Mouse (Mus musculus): ENCODE results near the gene Olfr463. TPM values are rescaled to one million over a fixed set of nuclear protein-coding genes. Genes with fewer than 3 reads are reported as not detected.

Gene Olfr463
- not detected for total RNA-seq (2023)

DNA sequence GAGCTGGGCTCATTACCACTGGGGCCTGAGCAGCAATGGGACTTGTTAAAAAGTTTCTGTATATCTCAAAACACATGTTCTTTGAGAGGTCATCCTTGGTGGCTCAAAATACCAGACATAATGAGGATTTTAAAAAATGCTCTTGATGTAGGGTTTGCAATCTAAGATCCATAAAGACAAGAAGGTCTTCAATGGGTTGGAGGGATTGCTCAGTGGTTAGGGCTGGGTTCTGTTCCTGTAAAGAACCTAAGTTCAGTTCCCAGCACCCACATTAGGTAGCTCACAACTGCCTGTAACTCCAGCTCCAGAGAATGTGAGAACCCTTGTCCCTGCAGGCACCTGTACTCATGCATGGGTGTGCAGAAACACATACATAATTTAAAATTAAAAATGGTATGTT is at the start of gene Olfr463:
Gene Olfr463, minus strand, starts transcription at position 101 of the 400 bp plus-strand sequence.

DNA sequence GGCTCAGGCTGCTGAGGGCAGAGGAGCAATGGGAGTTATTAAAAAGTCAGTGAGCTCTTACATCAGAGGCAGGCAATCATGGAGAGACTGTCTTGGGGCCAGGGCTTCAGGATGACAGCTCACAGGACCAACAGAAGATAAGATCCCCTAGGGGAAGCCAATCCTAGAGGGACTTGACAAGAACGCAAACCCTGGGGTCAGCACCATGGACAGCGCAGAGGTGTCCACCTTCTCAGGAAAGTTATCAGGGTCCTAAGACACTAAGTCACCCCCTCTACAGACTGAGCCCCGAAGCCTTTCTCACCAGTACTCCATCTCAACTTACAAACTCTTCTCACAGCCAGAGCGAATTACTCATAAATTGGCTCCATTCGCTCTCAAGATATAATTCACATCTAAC is 23.8 kb upstream of the Olfr463 start, which contains the start of gene Olfr464:
Gene Olfr464, minus strand, starts transcription at position 2 of the 400 bp plus-strand sequence.

DNA sequence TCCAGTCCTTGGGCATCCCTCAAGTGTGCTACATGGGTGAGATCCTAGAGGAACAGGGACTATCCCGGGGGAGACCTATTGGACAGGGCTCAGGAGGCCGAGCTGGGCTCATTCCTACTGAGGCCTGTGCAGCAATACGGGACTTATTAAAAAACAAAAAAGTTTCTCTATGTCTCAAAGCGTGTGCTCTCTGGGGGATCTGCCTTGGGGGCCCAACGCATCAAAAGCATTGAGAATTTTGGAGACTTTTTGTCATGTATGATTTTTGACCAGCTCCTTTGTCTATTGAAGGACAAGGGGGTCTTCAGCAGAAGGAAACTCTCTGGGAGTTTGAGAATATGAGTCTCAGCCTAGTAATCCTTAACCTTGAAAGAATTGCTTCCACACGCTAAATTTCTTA is 5.0 kb downstream of the Olfr463 start, which contains the start of gene Olfr462:
Gene Olfr462, minus strand, starts transcription at position 101 of the 400 bp plus-strand sequence.

DNA sequence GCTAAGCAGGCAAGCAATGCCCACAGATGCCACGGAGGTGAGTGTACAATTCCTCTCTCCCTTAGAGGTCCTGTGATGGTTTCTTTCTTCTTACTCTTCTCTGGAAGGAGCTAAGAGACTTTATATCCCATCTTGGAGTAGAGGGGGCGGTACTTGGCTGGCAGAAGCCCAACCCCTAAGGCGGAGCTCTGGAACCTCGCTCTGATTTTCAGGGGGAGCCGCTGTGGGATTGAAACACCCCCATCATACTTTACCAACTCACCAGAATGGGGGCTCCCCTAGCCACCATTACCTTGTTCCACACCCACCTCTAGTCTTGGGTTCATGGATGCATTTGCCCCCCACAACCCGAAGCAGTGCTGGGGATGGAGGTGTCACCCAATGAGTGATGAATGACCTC is 21.8 kb downstream of the Olfr463 start, which contains the start of gene Epx:
Gene Epx, minus strand, starts transcription at position 101 of the 400 bp plus-strand sequence.

DNA sequence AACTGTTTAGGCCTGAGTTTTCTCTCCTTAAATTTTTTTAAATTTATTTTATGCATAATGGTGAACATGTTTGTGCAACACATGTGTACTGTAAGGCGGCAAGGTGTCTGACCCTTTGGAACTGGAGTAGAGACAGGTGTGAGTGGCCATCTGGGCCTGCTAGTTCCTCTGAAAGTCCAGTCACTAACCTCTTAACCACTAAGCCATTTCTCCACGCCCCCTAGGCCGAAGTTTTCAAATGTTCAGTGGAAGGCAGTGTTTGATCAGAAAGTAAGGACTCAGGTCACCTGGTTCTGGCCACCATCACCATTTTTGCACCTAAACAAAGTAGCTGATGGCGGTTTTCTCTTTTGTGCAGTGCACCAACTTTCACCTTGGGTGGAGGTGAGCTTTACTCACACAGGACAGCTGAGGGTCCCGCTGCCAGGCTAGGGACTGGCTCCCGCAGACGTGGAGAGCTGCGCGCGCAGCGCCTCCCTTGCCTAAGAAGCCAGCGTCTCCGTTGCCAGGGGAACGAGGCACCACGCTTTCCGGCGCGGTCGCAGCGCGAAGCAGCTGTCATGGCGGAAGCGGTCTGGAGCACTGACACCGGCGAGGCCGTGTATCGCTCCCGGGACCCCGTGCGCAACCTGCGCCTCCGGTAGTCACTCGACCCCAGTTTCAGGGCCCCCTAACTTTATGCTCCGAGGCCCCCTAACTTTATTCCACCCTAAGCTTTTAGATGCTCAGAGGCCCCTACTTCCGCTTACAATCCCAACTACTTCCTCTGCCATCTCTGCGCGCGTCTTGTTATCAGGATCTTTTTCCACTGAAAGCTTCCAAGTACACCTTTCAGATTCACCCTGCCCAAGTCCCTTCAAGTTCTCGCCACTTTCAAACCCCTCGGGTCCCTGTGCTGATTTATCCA is 44.2 kb downstream of the Olfr463 start, which contains the start of gene Mks1:
Gene Mks1, plus strand, starts transcription at position 526 of the 907 bp plus-strand sequence.

Other genes with a start within 250 kb of the Olfr463 start
- gene Rnf43, start 234.7 kb downstream of the Olfr463 start, total RNA-seq (2023) = 1 to 10 TPM in 1 of 2 experiments, under 1 TPM in 1; 0.88 to 3.1 TPM
- gene Supt4a, start 159.8 kb downstream of the Olfr463 start, total RNA-seq (2023) = 100 to 1,000 TPM; 111 to 117 TPM
- gene Tspoap1, start 136.8 kb downstream of the Olfr463 start, total RNA-seq (2023) = 10 to 100 TPM; 22.2 to 23.4 TPM
- gene Mpo, start 103.8 kb downstream of the Olfr463 start, total RNA-seq (2023) = 100 to 1,000 TPM; 914 to 936 TPM
- gene Lpo, start 69.1 kb downstream of the Olfr463 start, total RNA-seq (2023) = not detected
- gene Mks1, start 44.2 kb downstream of the Olfr463 start, total RNA-seq (2023) = 1 to 10 TPM; 2.9 to 4.4 TPM
- gene Epx, start 21.9 kb downstream of the Olfr463 start, total RNA-seq (2023) = 10 to 100 TPM; 16.1 to 58.8 TPM
- gene Olfr462, start 5.1 kb downstream of the Olfr463 start, total RNA-seq (2023) = not detected
- not detected for gene Olfr464, start 23.6 kb upstream of the Olfr463 start, total RNA-seq (2023)
- gene Dynll2, start 90.1 kb upstream of the Olfr463 start, total RNA-seq (2023) = 10 to 100 TPM; 14.5 to 14.8 TPM
- gene Srsf1, start 150.0 kb upstream of the Olfr463 start, total RNA-seq (2023) = 100 to 1,000 TPM; 176 to 214 TPM
- gene Vezf1, start 170.9 kb upstream of the Olfr463 start, total RNA-seq (2023) = 10 to 100 TPM; 30.6 to 31.7 TPM
- gene Cuedc1, start 200.7 kb upstream of the Olfr463 start, total RNA-seq (2023) = 1 to 10 TPM; 6.3 to 6.7 TPM

All from neutrophil, adult 83 days (primary cell).